Mouse (Mus musculus): ENCODE results near the gene Arpc5l. TPM values are rescaled to one million over a fixed set of nuclear protein-coding genes. Genes with fewer than 3 reads are reported as not detected.

The Arpc5l gene
- polyA plus RNA-seq, 1 experiment from 2014 or later: 141 TPM

- no peaks in the 10 kb centered on the region for H3K9me3 ChIP-seq (replicated peaks; ENCODE audit: control insufficient read depth, low read length, poor library complexity, severe bottlenecking)
- no peak overlapping the region for H3K4me2 ChIP-seq (ENCODE audit: low read length)
- 94% methylated on average over 3 of the region's 3 CpGs for WGBS
- no peaks in the 10 kb centered on the region for H3K27me3 ChIP-seq (ENCODE audit: control insufficient read depth, insufficient read depth, low read depth, low read length)
- H3K27ac ChIP-seq (ENCODE audit: low read length): no peak overlapping the region
- ATAC-seq: no peak
- no peak overlapping the region for H3K4me3 ChIP-seq (ENCODE audit: low read depth, low read length)
- no peaks in the 10 kb centered on the region for H3K4me1 ChIP-seq (ENCODE audit: control insufficient read depth, insufficient read depth, low read length)
- H3K9ac ChIP-seq (ENCODE audit: low read depth, low read length): no peak overlapping the region
- no peaks in the 10 kb centered on the region for H3K36me3 ChIP-seq (ENCODE audit: control insufficient read depth, insufficient read depth, low read length)
Observed at GRCm38 (mm10) chr2:38975181-38975580, 30.0 kb upstream of the Arpc5l start.

- Histone ChIP-seq H3K4me3 (ENCODE audit: low read depth, low read length) (no peak overlapping the region), H3K9ac (ENCODE audit: low read depth, low read length) (no peak overlapping the region), H3K36me3 (ENCODE audit: control insufficient read depth, insufficient read depth, low read length) (no peaks in the 10 kb centered on the region), H3K4me2 (ENCODE audit: low read length) (no peak overlapping the region), H3K27ac (ENCODE audit: low read length) (no peak overlapping the region), H3K4me1 (ENCODE audit: control insufficient read depth, insufficient read depth, low read length) (no peaks in the 10 kb centered on the region), H3K27me3 (ENCODE audit: control insufficient read depth, insufficient read depth, low read depth, low read length) (no peaks in the 10 kb centered on the region), H3K9me3 (replicated peaks; ENCODE audit: control insufficient read depth, low read length, poor library complexity, severe bottlenecking) (no peaks in the 10 kb centered on the region)
- no peak for ATAC-seq
- WGBS: 82% methylated on average over 20 of the region's 21 CpGs
Observed at GRCm38 (mm10) chr2:38975941-38976805, 29.0 kb upstream of the Arpc5l start.

- no peaks in the 10 kb centered on the region for H3K4me1 ChIP-seq (ENCODE audit: control insufficient read depth, insufficient read depth, low read length)
- H3K36me3 ChIP-seq (ENCODE audit: control insufficient read depth, insufficient read depth, low read length): no peaks in the 10 kb centered on the region
- H3K27ac ChIP-seq (ENCODE audit: low read length): no peak overlapping the region
- ATAC-seq: no peak
- H3K4me3 ChIP-seq (ENCODE audit: low read depth, low read length): no peak overlapping the region
- no peak overlapping the region for H3K4me2 ChIP-seq (ENCODE audit: low read length)
- 69% methylated on average over 4 of the region's 4 CpGs for WGBS
- H3K9me3 ChIP-seq (replicated peaks; ENCODE audit: control insufficient read depth, low read length, poor library complexity, severe bottlenecking): no peaks in the 10 kb centered on the region
- no peaks in the 10 kb centered on the region for H3K27me3 ChIP-seq (ENCODE audit: control insufficient read depth, insufficient read depth, low read depth, low read length)
- H3K9ac ChIP-seq (ENCODE audit: low read depth, low read length): no peak overlapping the region
Observed at GRCm38 (mm10) chr2:38977837-38978236, 27.3 kb upstream of the Arpc5l start.

GRCm38 (mm10) chr2:38983456-38983855, 21.7 kb upstream of the Arpc5l start:
- Histone ChIP-seq H3K36me3 (ENCODE audit: control insufficient read depth, insufficient read depth, low read length) (no peaks in the 10 kb centered on the region), H3K4me2 (ENCODE audit: low read length) (no peak overlapping the region), H3K4me1 (ENCODE audit: control insufficient read depth, insufficient read depth, low read length) (no peaks in the 10 kb centered on the region), H3K4me3 (ENCODE audit: low read depth, low read length) (no peak overlapping the region), H3K9me3 (replicated peaks; ENCODE audit: control insufficient read depth, low read length, poor library complexity, severe bottlenecking) (no peaks in the 10 kb centered on the region), H3K27me3 (ENCODE audit: control insufficient read depth, insufficient read depth, low read depth, low read length) (no peaks in the 10 kb centered on the region), H3K9ac (ENCODE audit: low read depth, low read length) (no peak overlapping the region), H3K27ac (ENCODE audit: low read length) (no peak overlapping the region)
- 98% methylated on average over 2 of the region's 2 CpGs for WGBS
- ATAC-seq: no peak

GRCm38 (mm10) chr2:38986580-38986979, 18.6 kb upstream of the Arpc5l start:
- ATAC-seq: no peak
- H3K4me3 ChIP-seq (ENCODE audit: low read depth, low read length): no peak overlapping the region
- H3K4me1 ChIP-seq (ENCODE audit: control insufficient read depth, insufficient read depth, low read length): no peaks in the 10 kb centered on the region
- no peaks in the 10 kb centered on the region for H3K9me3 ChIP-seq (replicated peaks; ENCODE audit: control insufficient read depth, low read length, poor library complexity, severe bottlenecking)
- WGBS: 90% methylated on average over 3 of the region's 3 CpGs
- no peak overlapping the region for H3K4me2 ChIP-seq (ENCODE audit: low read length)
- H3K9ac ChIP-seq (ENCODE audit: low read depth, low read length): no peak overlapping the region
- H3K27me3 ChIP-seq (ENCODE audit: control insufficient read depth, insufficient read depth, low read depth, low read length): no peaks in the 10 kb centered on the region
- no peak overlapping the region for H3K27ac ChIP-seq (ENCODE audit: low read length)
- no peaks in the 10 kb centered on the region for H3K36me3 ChIP-seq (ENCODE audit: control insufficient read depth, insufficient read depth, low read length)

GRCm38 (mm10) chr2:38987371-38987770, 17.8 kb upstream of the Arpc5l start:
- H3K9ac ChIP-seq (ENCODE audit: low read depth, low read length): no peak overlapping the region
- no peak overlapping the region for H3K4me3 ChIP-seq (ENCODE audit: low read depth, low read length)
- 65% methylated on average over 1 of the region's 1 CpGs for WGBS
- H3K9me3 ChIP-seq (replicated peaks; ENCODE audit: control insufficient read depth, low read length, poor library complexity, severe bottlenecking): no peaks in the 10 kb centered on the region
- H3K4me2 ChIP-seq (ENCODE audit: low read length): no peak overlapping the region
- H3K27ac ChIP-seq (ENCODE audit: low read length): no peak overlapping the region
- no peaks in the 10 kb centered on the region for H3K36me3 ChIP-seq (ENCODE audit: control insufficient read depth, insufficient read depth, low read length)
- no peaks in the 10 kb centered on the region for H3K4me1 ChIP-seq (ENCODE audit: control insufficient read depth, insufficient read depth, low read length)
- H3K27me3 ChIP-seq (ENCODE audit: control insufficient read depth, insufficient read depth, low read depth, low read length): no peaks in the 10 kb centered on the region
- no peak for ATAC-seq

- Histone ChIP-seq H3K36me3 (ENCODE audit: control insufficient read depth, insufficient read depth, low read length) (no peaks in the 10 kb centered on the region), H3K27ac (ENCODE audit: low read length) (no peak overlapping the region), H3K27me3 (ENCODE audit: control insufficient read depth, insufficient read depth, low read depth, low read length) (no peaks in the 10 kb centered on the region), H3K9ac (ENCODE audit: low read depth, low read length) (no peak overlapping the region), H3K4me1 (ENCODE audit: control insufficient read depth, insufficient read depth, low read length) (no peaks in the 10 kb centered on the region), H3K9me3 (replicated peaks; ENCODE audit: control insufficient read depth, low read length, poor library complexity, severe bottlenecking) (no peaks in the 10 kb centered on the region), H3K4me2 (ENCODE audit: low read length) (no peak overlapping the region), H3K4me3 (ENCODE audit: low read depth, low read length) (no peak overlapping the region)
- WGBS: 90% methylated on average over 6 of the region's 6 CpGs
- no peak for ATAC-seq
Observed at GRCm38 (mm10) chr2:38987803-38988510, 17.2 kb upstream of the Arpc5l start.

- Histone ChIP-seq H3K27me3 (ENCODE audit: control insufficient read depth, insufficient read depth, low read depth, low read length) (no peaks in the 10 kb centered on the region), H3K36me3 (ENCODE audit: control insufficient read depth, insufficient read depth, low read length) (no peaks in the 10 kb centered on the region), H3K27ac (ENCODE audit: low read length) (no peak overlapping the region), H3K4me1 (ENCODE audit: control insufficient read depth, insufficient read depth, low read length) (no peaks in the 10 kb centered on the region), H3K4me3 (ENCODE audit: low read depth, low read length) (no peak overlapping the region), H3K9me3 (replicated peaks; ENCODE audit: control insufficient read depth, low read length, poor library complexity, severe bottlenecking) (no peaks in the 10 kb centered on the region), H3K4me2 (ENCODE audit: low read length) (no peak overlapping the region), H3K9ac (ENCODE audit: low read depth, low read length) (no peak overlapping the region)
- no peak for ATAC-seq
- WGBS: 92% methylated on average over 2 of the region's 2 CpGs
Observed at GRCm38 (mm10) chr2:38988929-38989328, 16.2 kb upstream of the Arpc5l start.

- Histone ChIP-seq H3K4me2 (ENCODE audit: low read length) (no peak overlapping the region), H3K4me1 (ENCODE audit: control insufficient read depth, insufficient read depth, low read length) (no peaks in the 10 kb centered on the region), H3K27ac (ENCODE audit: low read length) (no peak overlapping the region), H3K9ac (ENCODE audit: low read depth, low read length) (no peak overlapping the region), H3K4me3 (ENCODE audit: low read depth, low read length) (no peak overlapping the region), H3K36me3 (ENCODE audit: control insufficient read depth, insufficient read depth, low read length) (no peaks in the 10 kb centered on the region), H3K27me3 (ENCODE audit: control insufficient read depth, insufficient read depth, low read depth, low read length) (no peaks in the 10 kb centered on the region), H3K9me3 (replicated peaks; ENCODE audit: control insufficient read depth, low read length, poor library complexity, severe bottlenecking) (no peaks in the 10 kb centered on the region)
- WGBS: 76% methylated on average over 4 of the region's 4 CpGs
- ATAC-seq: no peak
Observed at GRCm38 (mm10) chr2:38992004-38992403, 13.1 kb upstream of the Arpc5l start.
